Mouse (Mus musculus) kidney, adult 18-20 months (tissue): ENCODE results near the gene Calr4.

Source experiments
- DNase-seq: peaks from one replicate; pipeline ENCODE4 v3.0.0; 2021

Calr4 gene

DNA sequence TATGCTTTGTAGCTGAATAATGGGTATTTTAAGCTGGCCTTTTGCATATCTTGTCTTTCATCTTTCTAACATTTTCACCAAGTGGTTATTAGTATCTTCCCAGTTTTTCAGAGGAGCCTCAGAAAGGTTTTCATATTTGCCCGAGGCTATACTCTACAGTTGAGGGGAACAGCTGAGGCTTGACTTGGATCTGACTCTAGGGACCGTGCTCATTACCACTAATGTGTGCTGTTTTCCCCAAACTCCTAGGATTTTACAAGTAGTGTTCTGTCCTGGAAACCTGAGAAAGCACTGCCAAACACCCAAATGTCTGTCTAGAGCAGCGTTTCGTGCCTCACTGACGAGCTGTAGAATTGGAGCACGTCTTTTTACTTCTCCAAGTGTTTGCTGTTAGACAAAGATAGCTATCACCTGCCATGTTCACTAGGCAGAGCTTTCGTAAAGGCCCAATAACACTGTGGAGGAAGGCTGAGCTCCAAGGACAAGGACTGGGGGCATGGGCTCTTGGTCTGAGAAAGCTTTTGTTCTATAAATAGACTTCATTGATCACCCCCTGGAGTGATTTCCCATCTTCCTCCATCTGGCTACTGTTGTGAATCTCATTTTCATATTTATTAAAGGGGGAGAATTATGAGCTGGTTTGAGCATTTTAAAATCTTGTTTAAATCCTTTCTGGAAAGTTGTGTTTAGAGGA is 2.0 kb downstream of the Calr4 start:
- no peak for DNase-seq

DNA sequence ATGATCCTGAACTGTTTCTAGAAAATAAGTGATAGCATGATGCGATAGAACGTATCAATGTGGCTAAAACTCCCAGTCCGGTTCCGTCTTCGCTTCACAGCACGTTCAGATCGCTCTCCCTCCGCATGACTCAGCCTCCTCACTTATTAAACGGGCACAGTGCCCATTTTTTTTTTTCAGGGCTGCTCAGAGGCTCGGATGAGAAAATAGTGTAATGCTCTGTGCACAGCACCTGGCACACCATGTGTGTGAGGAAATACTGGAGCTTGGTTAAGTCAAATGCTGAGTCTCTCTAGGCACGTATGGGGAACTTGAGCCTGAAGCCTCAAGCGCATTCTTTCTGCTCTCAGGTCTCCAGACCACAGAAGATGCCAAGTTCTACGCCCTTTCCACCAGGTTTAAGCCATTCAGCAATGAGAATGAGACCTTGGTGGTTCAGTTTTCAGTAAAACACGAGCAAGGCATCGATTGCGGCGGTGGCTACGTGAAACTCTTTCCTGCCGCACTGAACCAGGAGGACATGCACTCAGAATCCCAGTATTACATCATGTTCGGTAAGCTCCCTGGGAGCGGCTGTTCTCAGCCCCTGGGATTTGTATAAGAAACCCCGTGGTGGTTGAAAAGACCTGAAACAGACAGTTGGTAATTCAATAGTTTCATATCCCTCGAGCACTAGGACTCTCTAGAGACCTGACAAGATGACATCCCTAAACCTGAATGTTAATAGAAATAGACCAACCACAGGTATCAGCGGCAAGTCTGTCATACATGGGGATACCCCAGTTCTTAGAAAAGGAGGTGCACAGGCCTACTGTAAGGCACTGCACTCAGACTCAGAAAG is 4.4 kb downstream of the Calr4 start:
- DNase-seq: peak; percentile 44

DNA sequence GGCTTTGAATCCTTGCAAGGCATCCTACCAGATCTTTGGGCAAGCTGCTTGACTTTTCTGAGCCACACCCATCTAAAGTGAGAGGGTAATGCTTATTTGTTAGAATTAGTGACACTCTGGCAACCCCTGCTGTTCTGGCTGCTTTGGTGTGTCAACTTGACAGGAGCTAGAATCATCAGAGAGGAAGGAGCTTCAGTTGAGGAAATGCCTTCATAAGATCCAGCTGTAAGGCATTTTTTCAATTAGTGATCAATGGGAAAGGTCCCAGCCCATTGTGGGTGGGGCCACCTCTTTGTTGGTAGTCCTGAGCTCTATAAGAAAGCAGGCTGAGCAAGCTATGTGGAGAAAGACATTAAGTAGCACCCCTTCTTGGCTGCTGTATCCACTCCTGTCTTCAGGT is 6.9 kb downstream of the Calr4 start:
- no peak for DNase-seq

DNA sequence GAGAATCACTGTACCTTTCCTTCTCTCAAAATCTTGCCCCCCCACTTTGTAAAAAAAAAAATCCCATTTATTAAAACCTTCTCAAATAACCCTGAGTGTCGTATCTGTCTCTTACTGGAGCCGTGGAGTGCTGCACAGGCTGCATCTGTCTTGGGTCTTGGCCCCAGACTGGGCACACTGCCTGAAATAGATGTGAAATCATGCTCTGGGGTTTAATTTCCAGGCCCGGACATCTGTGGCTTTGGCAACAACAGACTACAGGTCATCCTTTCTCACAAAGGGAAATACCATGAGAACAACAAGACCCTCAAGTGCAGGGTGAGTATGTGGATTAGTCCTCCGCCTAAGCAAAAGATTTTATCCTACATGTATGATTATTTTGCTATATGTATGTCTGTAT is 7.6 kb downstream of the Calr4 start:
- no peak for DNase-seq

DNA sequence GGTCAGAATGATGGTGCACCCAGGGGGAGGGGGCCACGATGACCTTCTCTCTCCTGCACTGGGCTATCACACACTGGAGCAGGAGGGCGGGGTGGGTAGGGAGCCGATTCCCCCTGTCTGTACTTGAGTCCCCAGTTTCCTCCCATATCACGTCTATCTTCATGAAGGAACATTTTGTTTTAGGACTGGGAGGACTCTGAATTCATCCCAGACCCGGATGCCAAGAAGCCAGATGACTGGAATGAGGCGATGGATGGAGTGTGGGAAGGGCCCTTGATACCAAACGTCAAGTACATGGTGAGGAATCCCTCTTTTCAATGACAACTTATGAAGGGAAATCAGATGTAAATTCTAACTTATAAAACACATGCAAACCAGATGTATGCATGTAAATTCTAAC is 10.2 kb downstream of the Calr4 start:
- DNase-seq: no peak

DNA sequence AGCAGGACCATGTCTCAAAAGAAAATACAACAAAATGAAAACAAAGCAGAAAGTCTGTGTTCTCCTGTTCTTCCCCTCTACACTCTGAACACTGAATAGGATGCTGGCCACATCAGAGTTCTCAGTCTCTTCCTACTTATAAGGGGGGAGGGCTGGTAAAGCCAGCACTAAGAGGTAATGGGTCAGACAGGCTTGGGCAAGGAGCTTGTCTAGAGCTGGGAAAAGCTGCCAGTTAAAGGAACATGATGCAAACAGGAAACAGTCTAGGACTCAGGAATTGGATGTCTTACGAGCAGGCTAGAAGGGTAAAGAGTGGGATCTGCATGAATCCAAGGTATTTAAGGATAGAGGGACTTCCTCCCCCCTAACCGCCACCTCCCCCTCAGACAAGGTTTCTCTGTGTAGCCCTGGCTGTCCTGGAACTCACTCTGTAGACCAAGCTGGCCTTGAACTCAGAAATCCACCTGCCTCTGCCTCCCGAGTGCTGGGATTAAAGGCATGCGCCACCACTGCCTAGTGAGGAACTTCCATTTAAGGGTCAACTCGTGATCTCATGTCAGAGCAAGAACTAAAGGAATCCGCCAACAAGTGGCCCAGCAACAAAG is 10.8 kb downstream of the Calr4 start:
- no peak for DNase-seq

DNA sequence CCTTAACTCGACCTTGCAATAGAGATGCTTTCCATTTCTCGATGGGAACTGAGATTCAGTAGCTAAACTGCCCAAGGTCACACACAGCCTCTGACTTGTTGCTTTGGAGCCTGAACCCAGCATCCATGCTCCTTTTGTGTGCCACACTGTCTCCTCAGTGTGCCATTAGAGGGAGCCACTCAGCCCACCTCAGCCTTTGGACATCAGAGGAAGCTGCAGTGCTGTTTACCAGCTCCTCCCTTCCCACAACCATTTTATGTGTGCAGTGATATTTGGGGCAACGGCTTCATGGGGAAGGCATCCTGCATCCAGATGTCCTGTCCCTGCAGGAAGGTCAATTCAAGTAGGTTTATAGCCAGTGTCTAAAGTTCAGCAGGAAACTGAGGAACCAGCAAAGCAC is 17.3 kb downstream of the Calr4 start:
- peak; percentile 34 for DNase-seq

DNA sequence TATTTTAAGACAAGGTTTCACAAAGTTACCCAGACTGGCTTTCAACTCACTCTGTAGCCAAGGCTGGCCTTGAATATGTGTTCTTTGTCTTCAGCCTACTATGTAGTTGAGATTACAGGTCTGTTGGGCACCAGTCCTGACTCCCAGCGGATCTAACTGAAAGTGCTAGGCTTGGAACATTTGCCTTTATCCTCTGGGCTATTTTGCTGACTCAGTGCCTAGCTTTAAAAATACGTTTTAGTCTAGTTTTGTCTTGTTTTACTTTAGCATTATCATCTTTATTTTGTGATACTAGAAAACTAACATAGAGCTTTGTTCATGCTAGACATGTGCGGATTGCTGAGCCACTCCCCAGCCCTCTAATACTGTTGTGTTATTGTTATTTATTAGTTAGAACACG is 17.9 kb downstream of the Calr4 start:
- DNase-seq: no peak

DNA sequence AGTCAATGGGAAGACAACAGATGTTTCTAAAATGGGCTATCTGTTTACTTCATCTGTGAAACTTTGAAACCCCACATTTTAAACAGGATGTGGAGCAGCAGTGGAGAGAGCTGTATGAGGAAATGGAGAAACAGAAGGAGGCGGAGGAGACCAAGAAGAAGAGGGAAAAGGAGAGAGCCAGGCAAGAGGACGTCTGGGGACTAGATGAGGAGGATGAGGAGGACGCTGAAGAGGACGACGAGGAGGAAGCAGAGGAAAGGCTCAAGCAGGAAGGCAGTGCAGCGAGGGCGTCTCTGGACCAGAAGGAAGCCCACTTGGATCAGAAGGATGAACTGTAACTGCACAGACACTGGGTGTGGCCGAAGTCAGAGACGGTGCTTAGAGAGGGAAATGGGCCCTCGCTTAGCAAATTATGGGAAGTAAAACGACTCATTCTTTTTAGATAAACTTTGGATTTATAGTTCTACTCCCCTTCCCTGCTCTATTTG is 19.4 kb downstream of the Calr4 start:
- DNase-seq: no peak

DNA sequence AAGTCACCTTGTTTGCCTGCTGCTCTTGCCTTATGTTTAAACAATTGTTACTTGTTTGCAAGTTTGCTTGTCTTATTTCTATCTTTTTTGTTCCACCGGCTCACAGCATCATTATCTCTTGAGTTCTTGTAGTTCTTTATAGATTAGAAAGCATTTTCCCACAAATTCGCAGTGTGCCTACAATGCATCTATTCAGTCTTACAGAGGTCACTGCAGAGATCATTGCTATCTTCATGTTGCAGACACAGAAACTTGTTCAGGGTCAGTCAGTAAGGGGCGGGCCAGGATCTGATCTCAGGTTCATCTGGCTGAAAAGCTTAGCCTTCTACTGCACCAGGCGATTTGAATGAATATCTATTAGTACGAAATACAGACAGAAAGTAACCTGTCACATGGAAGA is 20.2 kb downstream of the Calr4 start:
- DNase-seq: no peak

DNA sequence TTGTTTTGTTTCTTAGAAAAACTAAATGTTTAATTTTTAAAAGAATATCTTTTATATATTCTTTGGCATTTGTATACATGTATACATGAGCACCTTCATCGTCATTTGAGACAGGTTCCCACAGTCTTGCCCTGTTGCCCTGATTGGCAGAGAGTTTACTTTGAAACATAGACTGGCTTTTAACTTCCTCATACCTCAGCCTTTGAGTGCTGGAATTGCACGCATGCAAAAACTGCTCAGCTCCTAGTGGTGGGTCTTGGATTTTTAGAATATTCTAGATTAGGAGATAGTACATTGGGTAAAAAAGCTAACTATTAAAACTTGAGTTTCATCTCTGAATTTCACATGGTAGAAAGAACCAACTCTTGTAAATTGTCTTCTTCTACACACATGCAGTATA is 21.0 kb downstream of the Calr4 start:
- DNase-seq: no peak

DNA sequence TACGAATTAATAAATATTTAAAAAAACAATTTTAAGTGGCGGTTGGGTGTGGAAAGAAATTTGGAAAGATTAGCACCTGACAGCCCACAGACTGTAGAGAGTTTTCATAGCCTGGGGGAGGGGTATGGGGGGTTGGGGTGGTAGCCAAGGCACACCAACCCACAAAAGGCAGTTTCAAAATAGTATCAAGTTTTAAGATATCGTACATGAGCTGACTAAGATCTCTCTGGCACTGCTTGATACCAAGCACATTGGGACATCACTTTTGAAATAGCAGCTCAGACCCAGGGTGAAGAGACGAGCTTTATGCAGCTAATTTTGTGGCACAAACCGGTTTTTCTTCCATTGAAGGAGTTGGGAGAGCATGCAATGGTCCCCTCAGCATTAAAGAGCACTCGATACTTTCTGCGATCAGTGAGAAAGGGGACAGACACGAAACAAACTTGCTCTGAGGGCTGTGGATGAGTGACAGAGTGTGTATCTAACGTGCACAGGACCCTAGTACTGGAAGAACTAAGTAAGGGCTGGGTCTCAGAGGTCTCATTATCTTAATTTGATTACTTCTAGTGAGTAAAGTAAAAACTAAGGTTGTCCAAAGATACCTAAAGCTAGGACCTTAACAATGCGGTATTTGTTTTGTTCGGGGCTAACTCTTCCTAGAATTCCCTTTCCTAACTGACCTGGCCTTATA is 21.6 kb downstream of the Calr4 start:
- no peak for DNase-seq

DNA sequence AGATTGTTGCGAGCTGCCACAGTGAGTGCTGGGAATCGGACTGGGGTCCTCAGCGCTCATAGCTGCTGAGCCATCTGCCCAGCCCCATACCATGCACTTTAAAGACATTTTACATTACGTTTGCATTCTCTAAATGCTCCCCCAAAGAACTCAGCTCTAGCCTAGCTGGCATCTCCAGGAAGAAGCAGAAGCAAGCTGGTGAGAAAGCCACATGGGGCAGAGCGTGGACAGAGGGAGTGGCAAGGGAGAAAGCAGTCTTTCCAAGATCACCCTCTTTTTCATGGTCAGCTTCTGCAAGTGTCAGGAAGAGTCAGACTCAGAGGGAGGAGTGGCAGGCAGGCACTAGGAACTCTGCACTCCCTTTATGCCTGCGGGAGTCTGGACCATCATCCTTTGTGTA is 22.5 kb downstream of the Calr4 start:
- no peak for DNase-seq

DNA sequence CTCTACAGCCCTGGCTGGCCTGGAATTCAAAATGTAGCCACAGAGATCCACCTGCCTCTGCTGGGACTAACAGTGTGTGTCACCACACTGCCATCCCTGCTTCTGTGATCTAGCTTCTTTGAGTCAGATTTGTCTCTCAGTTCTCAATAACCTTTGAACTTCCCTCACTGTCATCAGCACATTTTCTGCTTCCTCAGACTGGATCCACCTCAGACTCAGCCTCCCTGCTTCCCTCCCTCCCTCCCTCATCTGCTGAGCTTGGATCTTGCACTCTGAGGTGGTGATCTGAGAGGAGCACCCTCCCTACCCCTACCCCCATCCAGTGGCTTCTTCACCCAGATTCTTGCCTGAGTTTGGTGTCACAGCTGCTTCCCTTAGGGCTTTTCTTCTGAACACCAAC is 23.4 kb downstream of the Calr4 start:
- no peak for DNase-seq

DNA sequence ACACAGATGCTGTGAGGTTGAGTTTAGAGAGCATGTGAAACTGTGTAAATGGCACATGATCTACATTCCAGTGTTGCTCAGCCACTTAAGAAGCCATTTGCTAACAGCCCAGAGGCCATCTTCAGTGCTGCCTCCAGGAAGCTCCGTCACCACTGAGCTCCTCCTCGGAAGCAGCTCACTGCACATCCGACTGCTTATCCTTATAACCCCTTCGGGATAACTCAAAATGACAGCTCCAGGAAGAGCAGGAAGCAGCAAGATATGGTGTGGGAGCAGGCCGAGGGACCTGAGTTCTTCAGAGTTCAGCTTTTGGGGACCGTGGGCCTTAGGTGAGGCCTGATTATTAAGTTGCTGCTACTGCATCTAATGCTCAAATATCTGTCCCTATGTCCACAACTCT is 27.8 kb downstream of the Calr4 start:
- DNase-seq: no peak

DNA sequence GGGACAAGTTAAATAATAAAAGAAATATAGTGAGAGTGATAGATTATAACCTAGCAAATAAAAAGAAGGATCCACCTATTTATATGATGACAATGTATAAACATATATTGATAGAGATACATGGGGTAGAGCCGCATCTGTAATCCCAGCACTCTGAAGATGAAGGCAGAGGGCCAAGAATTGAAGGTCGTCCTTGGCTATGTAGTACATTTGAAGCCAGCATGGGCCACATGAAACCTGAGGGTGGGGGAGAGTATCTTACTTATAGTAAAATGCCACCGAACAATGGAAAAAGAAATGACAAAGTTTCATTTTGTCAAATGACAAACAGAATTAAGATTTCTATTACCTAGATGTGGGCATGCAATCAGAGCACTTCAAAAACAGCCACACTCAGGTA is 31.8 kb downstream of the Calr4 start:
- DNase-seq: no peak

DNA sequence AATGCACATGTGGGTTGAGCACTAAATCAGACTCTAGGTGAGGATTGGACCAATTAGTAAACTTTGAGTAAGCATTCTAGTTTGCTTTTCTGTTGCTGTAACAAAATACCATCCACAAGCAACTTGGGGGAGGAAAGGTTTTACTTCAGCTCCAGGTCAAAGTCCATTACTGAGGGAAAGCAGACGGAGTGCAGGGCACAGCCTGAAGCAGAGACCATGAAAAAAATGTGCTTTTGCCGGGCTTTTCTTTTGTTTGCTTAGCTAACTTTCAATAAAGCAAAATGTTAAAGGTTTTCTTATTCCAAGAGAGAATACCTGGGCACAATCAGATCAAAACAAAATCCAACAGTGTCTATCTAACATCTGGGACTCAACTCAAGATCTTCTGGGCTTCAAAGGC is 32.5 kb downstream of the Calr4 start:
- no peak for DNase-seq

DNA sequence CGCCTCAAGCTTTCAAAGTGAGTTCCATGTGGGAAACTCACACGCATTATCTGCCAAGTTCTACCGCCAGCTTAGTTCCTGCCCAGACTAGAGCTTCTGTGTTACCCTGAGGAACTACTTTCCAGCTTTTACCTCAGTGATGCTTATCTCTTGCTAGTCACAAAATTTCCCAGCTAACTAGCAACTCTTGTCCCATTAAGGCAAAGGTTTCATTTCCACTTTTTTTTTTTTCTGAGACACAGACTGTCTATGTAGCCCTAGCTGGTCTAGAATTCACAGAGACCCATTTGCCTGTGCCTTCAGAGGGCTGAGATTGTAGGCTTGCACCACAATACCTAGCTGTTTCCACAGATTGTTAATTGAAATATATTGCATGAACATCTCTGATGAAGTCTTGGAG is 33.2 kb downstream of the Calr4 start:
- no peak for DNase-seq

DNA sequence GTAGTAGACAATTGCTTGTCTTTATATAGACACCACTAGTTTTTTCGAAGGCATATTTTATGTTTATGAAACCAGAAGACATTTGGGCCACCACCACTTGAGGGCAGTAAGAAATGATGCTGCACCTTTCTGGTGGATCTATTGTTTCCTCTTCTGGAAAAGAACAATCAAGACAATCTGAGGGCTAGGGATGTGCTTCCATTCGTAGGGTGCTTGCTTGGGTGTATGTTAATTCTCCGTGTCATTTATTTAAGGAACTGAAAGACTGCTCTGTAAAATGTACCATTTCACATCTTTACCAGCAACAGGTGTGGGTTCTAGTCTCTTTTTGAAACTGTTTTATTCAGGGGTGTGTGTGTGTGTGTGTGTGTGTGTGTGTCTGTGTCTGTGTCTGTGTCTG is 34.6 kb downstream of the Calr4 start:
- no peak for DNase-seq

DNA sequence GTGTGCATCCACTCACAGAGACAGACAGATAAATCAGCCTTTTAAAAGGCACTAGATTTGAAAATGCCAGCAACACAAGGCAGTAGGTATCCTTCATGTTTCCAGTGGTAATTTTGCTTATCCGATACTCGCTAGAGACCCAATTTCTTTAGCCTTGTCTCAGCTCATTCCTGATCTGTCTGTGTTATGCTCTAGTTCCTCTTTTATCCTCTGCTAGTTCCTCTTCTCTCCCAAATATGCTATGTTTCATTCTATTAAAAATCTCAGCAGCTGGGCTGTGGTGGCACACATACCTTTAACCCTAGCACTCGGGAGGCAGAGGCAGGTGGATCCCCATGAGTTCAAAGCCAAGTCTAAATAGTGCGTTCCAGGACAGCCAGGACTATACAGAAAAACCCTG is 37.5 kb downstream of the Calr4 start:
- DNase-seq: no peak

DNA sequence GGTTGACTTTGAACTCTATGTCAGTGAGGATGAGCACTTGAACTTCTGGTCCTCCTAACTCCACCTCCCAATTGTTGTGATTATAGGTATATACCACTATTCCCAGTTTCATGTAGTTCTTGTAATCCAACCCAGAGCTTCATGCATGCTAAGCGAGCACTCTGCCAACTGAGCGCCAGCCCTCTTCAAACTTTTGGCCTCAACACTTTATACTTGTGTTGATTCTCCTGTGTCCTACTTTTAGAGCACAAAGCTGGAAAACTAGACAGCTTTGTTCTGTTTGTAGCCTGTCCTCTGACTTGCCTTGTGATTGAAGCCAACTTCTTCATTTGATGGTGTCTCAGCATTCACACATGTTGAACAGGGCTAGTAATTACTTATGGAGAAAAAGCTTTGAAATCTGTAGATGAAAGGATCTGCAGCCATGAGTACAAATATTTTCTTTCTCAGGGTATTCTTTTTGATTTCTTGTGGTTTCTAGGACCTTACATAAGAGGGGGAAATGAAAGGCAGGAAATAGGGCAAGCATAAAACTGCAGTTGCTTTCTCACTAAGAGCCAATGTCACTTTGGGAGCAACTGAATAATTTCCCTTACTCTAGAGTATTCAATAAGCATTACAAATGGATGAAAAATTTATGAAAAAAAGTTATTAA is 39.4 kb downstream of the Calr4 start:
- DNase-seq: no peak

DNA sequence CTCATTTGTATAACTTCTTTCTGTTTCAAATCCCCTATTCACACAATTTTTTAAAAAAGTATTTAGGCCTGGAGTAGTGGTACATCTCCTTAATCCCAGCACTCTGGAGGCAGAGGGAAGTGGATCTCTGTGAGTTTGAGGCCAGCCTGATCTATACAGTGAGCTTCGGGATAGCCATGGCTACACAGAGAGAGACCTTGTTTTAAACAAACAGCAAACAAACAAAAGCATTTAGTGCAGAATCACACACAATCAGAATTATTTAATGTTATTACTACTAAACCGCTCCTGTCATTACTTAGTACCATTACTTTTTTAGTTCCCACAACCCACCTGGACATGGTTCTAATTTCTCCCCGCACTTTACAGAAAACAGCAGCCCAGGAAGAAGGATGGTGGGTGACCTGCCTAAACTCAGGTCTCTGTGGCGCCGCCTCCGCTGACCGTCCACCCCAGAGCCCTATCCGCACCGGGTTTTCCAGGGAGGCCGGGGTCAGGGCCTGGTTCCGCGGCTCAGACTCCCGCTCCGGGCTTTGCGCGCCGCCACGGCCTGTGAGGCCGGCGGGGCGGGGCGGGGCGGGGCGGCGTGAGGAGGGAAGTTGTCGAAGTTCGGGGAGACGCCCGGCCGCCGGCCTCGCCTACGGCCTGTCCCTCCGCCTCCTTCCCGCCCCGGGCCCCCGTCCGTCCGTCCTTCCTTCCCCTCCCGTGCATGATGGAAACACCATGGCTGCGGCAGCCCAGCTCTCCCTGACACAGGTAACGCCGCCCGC is 45.6 kb downstream of the Calr4 start, which contains the start of gene Eps15:
Eps15 (plus strand) TSS at position 580 of the 770 bp plus-strand sequence.
- peak; percentile 95 for DNase-seq
